Mouse (Mus musculus): Measurements from ENCODE around the gene Ydjc. TPM values are rescaled to one million over a fixed set of nuclear protein-coding genes. Genes with fewer than 3 reads are reported as not detected.
A peak's percentile ranks its signal among the peaks of the same experiment; 100 is the strongest.

Gene Ydjc
- total RNA-seq, 1 experiment from 2014 or later: 25.8 TPM

GRCm38 (mm10) chr16:17208389-17209361, 64.3 kb downstream of the Ydjc start, which contains the start of gene Rimbp3:
Rimbp3 (plus strand) TSS chr16:17208603.
- ATAC-seq (replicated peaks; ENCODE audit: low read depth, poor library complexity, severe bottlenecking): peak; percentile 75

GRCm38 (mm10) chr16:17209404-17209960, 65.1 kb downstream of the Ydjc start:
- no peak for ATAC-seq (replicated peaks; ENCODE audit: low read depth, poor library complexity, severe bottlenecking)

Other genes starting within 250 kb of the Ydjc start
- gene Ppm1f, start 248.2 kb upstream of the Ydjc start, total RNA-seq (2017): 20.3 and 22.3 TPM in 2 replicates
- 139 and 173 TPM in 2 replicates for gene Mapk1, start 161.2 kb upstream of the Ydjc start, total RNA-seq (2017)
- 8.5 and 9.2 TPM in 2 replicates for gene Ypel1, start 74.9 kb upstream of the Ydjc start, total RNA-seq (2017)
- gene Ppil2, start 33.4 kb upstream of the Ydjc start, total RNA-seq (2017): 76.0 and 90.0 TPM in 2 replicates
- 18.6 and 19.7 TPM in 2 replicates for gene 2610318N02Rik, start 19.5 kb upstream of the Ydjc start, total RNA-seq (2017)
- gene Sdf2l1, start 12.2 kb upstream of the Ydjc start, total RNA-seq (2017): 47.0 and 52.7 TPM in 2 replicates
- gene Ccdc116, start 2.6 kb downstream of the Ydjc start, total RNA-seq (2017): 1.6 and 4.5 TPM in 2 replicates
- gene Ube2l3, start 58.0 kb downstream of the Ydjc start, total RNA-seq (2017): 135 and 163 TPM in 2 replicates
- 0.18 and 0.29 TPM in 2 replicates for gene Rimbp3, start 64.0 kb downstream of the Ydjc start, total RNA-seq (2017)
- 1.5 and 1.6 TPM in 2 replicates for gene Hic2, start 89.0 kb downstream of the Ydjc start, total RNA-seq (2017)
- gene Tmem191c, start 131.5 kb downstream of the Ydjc start, total RNA-seq (2017): 4.1 and 10.6 TPM in 2 replicates
- 0.09 TPM in 1 of 2 replicates, not detected in the other for gene Serpind1, start 186.8 kb downstream of the Ydjc start, total RNA-seq (2017)